ENCODE assay signal across 26 mouse cellular contexts in genomic region chr3:109155926-109156669, GRCm38 (mm10). TPM values are rescaled to one million over a fixed set of nuclear protein-coding genes. Genes with fewer than 3 reads are reported as not detected.
DNase-seq lines count a peak whose midpoint lies in the region; ATAC-seq and TF ChIP-seq lines count a peak whose summit lies in the region.
"Had no signal": no experiment of that assay in that cellular context is flagged by ENCODE, and none has a peak within 500 bp of the region (broad histone marks: within the 10 kb centered on the region; RNA-seq: fewer than 3 reads in every experiment).

No protein-coding gene starts in this region.

- H3K79me2 ChIP-seq in MEL (ENCODE audit: control insufficient read depth, insufficient read depth, low read length, poor library complexity) = no peaks in the 10 kb centered on the region

- DNase-seq in 3T3-L1 (ENCODE audit: low read depth, low spot score) = peak; percentile 97
- DNase-seq in MEL (ENCODE audit: low read depth, low spot score) = peak; percentile 42
- peak; percentile 33 for DNase-seq in fat pad, adult 2 months (ENCODE audit: extremely low read depth, low read depth, low spot score)
- no peak for DNase-seq in right cerebral cortex, adult 2 months (ENCODE audit: low spot score in 2 of 2)
- DNase-seq in layer of hippocampus, postnatal 25 days (ENCODE audit: extremely low spot score in 1 of 2, low spot score in 1 of 2) = no peak
- DNase-seq: adrenal gland, postnatal 10 days; cerebellum, adult 18-20 months; cerebellum, postnatal 25 days; kidney, adult 18-20 months; lung, adult 2 months; lung, postnatal 4 days; retina, postnatal 1 day; thymus, adult 18-20 months; thymus, postnatal 36 days had no signal

- H3K27me3 ChIP-seq in MEL (ENCODE audit: control insufficient read depth in 1 of 2, insufficient read depth in 2 of 2, low read length in 2 of 2) = no peaks in the 10 kb centered on the region
- H3K27me3 ChIP-seq: embryonic facial prominence, embryonic 12.5 days; limb, embryonic 13.5 days; liver, embryonic 12.5 days; midbrain, embryonic 15.5 days; neural tube, embryonic 13.5 days had no signal

- H3K4me1 ChIP-seq in MEL (ENCODE audit: control insufficient read depth in 1 of 2, insufficient read depth in 2 of 2, low read length in 2 of 2) = no peaks in the 10 kb centered on the region
- H3K4me1 ChIP-seq: embryonic facial prominence, embryonic 12.5 days; liver, embryonic 12.5 days; midbrain, embryonic 15.5 days; neural tube, embryonic 13.5 days had no signal

- ATAC-seq in megakaryocyte-erythroid progenitor cell, adult 5-6 weeks (replicated peaks; ENCODE audit: low FRiP score, low TSS enrichment, poor library complexity, severe bottlenecking) = peak; percentile 41; the same call in 1 of the 2 replicates
- no peak for ATAC-seq in erythroid progenitor cell, adult 5-6 weeks (replicated peaks; ENCODE audit: low FRiP score, poor library complexity, severe bottlenecking)
- ATAC-seq: activated CD4-positive, CD25-positive, alpha-beta regulatory T cell, adult 4 months; CD4-positive, CD25-positive, alpha-beta regulatory T cell, adult 4 months; forebrain, embryonic 14.5 days; hindbrain, embryonic 16.5 days; liver, embryonic 12.5 days; midbrain, embryonic 15.5 days had no signal

- no peak for TF ChIP-seq EP300 in MEL (IDR thresholded peaks at IDR 0.05; ENCODE audit: low read depth in 1 of 2, low read length in 2 of 2)

- no peak overlapping the region for H3K27ac ChIP-seq in MEL (ENCODE audit: control insufficient read depth, low read depth, low read length)
- H3K27ac ChIP-seq: embryonic facial prominence, embryonic 12.5 days; limb, embryonic 13.5 days; liver, embryonic 12.5 days; midbrain, embryonic 15.5 days; neural tube, embryonic 13.5 days had no signal

- no peak for TF ChIP-seq POLR2A in MEL (IDR thresholded peaks at IDR 0.05; ENCODE audit: control insufficient read depth in 1 of 2, insufficient read depth in 1 of 2, low read depth in 1 of 2, low read length in 2 of 2, poor library complexity in 1 of 2)

- H3K36me3 ChIP-seq in MEL (ENCODE audit: control insufficient read depth in 1 of 2, insufficient read depth in 2 of 2, low read length in 2 of 2) = no peaks in the 10 kb centered on the region; a peak in 1 of 4 replicates
- H3K36me3 ChIP-seq: liver, embryonic 12.5 days; midbrain, embryonic 15.5 days had no signal

- TF ChIP-seq CTCF in MEL (IDR thresholded peaks at IDR 0.05 in 2 of 3, conservative IDR thresholded peaks at IDR 0.05 in 1 of 3; ENCODE audit: control insufficient read depth in 1 of 3, insufficient read depth in 1 of 3, low read depth in 2 of 3, low read length in 3 of 3, poor library complexity in 1 of 3, severe bottlenecking in 1 of 3) = no peak

- no peak overlapping the region for H3K9ac ChIP-seq in MEL (ENCODE audit: control insufficient read depth, low read depth, low read length, poor library complexity, severe bottlenecking)
- H3K9ac ChIP-seq: embryonic facial prominence, embryonic 12.5 days; limb, embryonic 13.5 days; liver, embryonic 12.5 days; midbrain, embryonic 15.5 days; neural tube, embryonic 13.5 days had no signal

- no peaks in the 10 kb centered on the region for H3K9me3 ChIP-seq in MEL (replicated peaks; ENCODE audit: insufficient read depth, low read length)
- H3K9me3 ChIP-seq: embryonic facial prominence, embryonic 12.5 days; limb, embryonic 13.5 days; liver, embryonic 12.5 days; midbrain, embryonic 15.5 days; neural tube, embryonic 13.5 days had no signal

- H3K4me3 ChIP-seq in MEL (ENCODE audit: control insufficient read depth in 1 of 2, insufficient read depth in 1 of 2, low read depth in 2 of 2, low read length in 2 of 2) = no peak overlapping the region
- H3K4me3 ChIP-seq: embryonic facial prominence, embryonic 12.5 days; erythroblast, embryonic 14.5 days; limb, embryonic 13.5 days; liver, embryonic 12.5 days; midbrain, embryonic 15.5 days; neural tube, embryonic 13.5 days had no signal

- no peak for TF ChIP-seq RAD21 in MEL (IDR thresholded peaks at IDR 0.05; ENCODE audit: low read depth, low read length)

TF ChIP-seq in MEL, 35 proteins besides CTCF, POLR2A, EP300 and RAD21:
- TF ChIP-seq TCF12 (IDR thresholded peaks at IDR 0.05; ENCODE audit: low read depth, low read length) = peak; percentile 17; the same call in 1 of the 2 replicates
- no peak for TF ChIP-seq MXI1 (IDR thresholded peaks at IDR 0.05; ENCODE audit: low read depth, low read length)

RNA-seq across cellular contexts. Expression of gene Slc25a24, which starts 33.1 kb away (rescaled TPM):
- 5.5 and 5.6 TPM in 2 replicates for total RNA-seq in MEL (2012; rRNA removed)
- 10 to 100 TPM in 1 of 2 experiments, not detected in 1; 14.3 TPM for polyA plus RNA-seq in MEL (2012; ENCODE audit: insufficient read depth in 1 of 2, insufficient read length in 2 of 2, low read depth in 1 of 2, low replicate concordance in 2 of 2, missing spikeins in 1 of 2)
- 13.5 and 18.8 TPM in 2 replicates for total RNA-seq in megakaryocyte-erythroid progenitor cell, adult 5-6 weeks (2014; fragmentation: Nextera tagmentation)
- 26.7 and 29.9 TPM in 2 replicates for total RNA-seq in megakaryocyte-erythroid progenitor cell, adult 5-6 weeks (2017)
- 29.2 and 34.4 TPM in 2 replicates for total RNA-seq in erythroid progenitor cell, adult 5-6 weeks (2015; ENCODE audit: low replicate concordance)
- total RNA-seq in erythroid progenitor cell, adult 5-6 weeks (2017; ENCODE audit: low replicate concordance) = 33.4 and 46.1 TPM in 2 replicates
- total RNA-seq in layer of hippocampus, postnatal 25 days (2021) = 1 to 10 TPM; 2.6 to 3.4 TPM

Comparison
In these comparisons a context has a peak if more than half of its experiments do, and no peak if none do; other contexts are left out.
1. DNase-seq: peak in 3T3-L1 (single experiment), MEL (single experiment) and fat pad, adult 2 months (single experiment); none in right cerebral cortex, adult 2 months (0 of 2) and layer of hippocampus, postnatal 25 days (0 of 2).